8 mouse cellular contexts compared by ENCODE assay signal in genomic region chrX:23693443-23694400, GRCm38 (mm10). TPM values are rescaled to one million over a fixed set of nuclear protein-coding genes. Genes with fewer than 3 reads are reported as not detected.
DNase-seq lines count a peak whose midpoint lies in the region; ATAC-seq and TF ChIP-seq lines count a peak whose summit lies in the region.

No protein-coding gene starts in this region.

- TF ChIP-seq POLR2A in ES-Bruce4 (IDR thresholded peaks at IDR 0.05; ENCODE audit: insufficient read depth, low read length) = no peak

- H3K4me2 ChIP-seq in kidney, postnatal 0 days (ENCODE audit: low read length) = peak overlapping the region; percentile 59
- peak overlapping the region; percentile 45 for H3K4me2 ChIP-seq in hindbrain, embryonic 11.5 days (replicated peaks; ENCODE audit: low read depth, low read length)

- no peak for TF ChIP-seq EP300 in ES-Bruce4 (IDR thresholded peaks at IDR 0.05; ENCODE audit: insufficient read depth, low read depth, low read length)

- TF ChIP-seq CTCF in kidney, postnatal 0 days (IDR thresholded peaks at IDR 0.05; ENCODE audit: low read depth) = no peak
- TF ChIP-seq CTCF in ES-Bruce4 (IDR thresholded peaks at IDR 0.05; ENCODE audit: low read depth, low read length) = no peak

- no peaks in the 10 kb centered on the region for H3K9me3 ChIP-seq in kidney, postnatal 0 days (replicated peaks; ENCODE audit: low read length)
- no peaks in the 10 kb centered on the region for H3K9me3 ChIP-seq in ES-Bruce4 (replicated peaks; ENCODE audit: control insufficient read depth, insufficient read depth, low read length, poor library complexity, severe bottlenecking)
- no peaks in the 10 kb centered on the region for H3K9me3 ChIP-seq in hindbrain, embryonic 11.5 days (ENCODE audit: control insufficient read depth, low read length)

- ATAC-seq in kidney, postnatal 0 days (replicated peaks; ENCODE audit: low FRiP score, low read depth) = no peak
- no peak for ATAC-seq in hindbrain, embryonic 11.5 days (ENCODE audit: low FRiP score)
- ATAC-seq in megakaryocyte, adult 5-6 weeks (ENCODE audit: poor library complexity, severe bottlenecking) = peak; percentile 22

- 22% methylated on average over 27 of the region's 28 CpGs for WGBS in kidney, postnatal 0 days
- 15% methylated on average over 27 of the region's 28 CpGs for WGBS in hindbrain, embryonic 11.5 days

- no peaks in the 10 kb centered on the region for H3K4me1 ChIP-seq in kidney, postnatal 0 days (replicated peaks; ENCODE audit: insufficient read depth, low read length)
- no peaks in the 10 kb centered on the region for H3K4me1 ChIP-seq in ES-Bruce4 (ENCODE audit: control insufficient read depth, insufficient read depth, low read length)
- H3K4me1 ChIP-seq in hindbrain, embryonic 11.5 days (replicated peaks; ENCODE audit: control insufficient read depth, insufficient read depth, low read length) = no peaks in the 10 kb centered on the region

- H3K4me3 ChIP-seq in kidney, postnatal 0 days (replicated peaks; ENCODE audit: low read depth, low read length) = peak overlapping the region; percentile 59
- H3K4me3 ChIP-seq in ES-Bruce4 (ENCODE audit: low read depth, low read length) = peak overlapping the region; percentile 99
- peak overlapping the region; percentile 50 for H3K4me3 ChIP-seq in hindbrain, embryonic 11.5 days (ENCODE audit: low read depth, low read length)

- DNase-seq in kidney, postnatal 0 days (ENCODE audit: low spot score) = peak; percentile 19
- no peak for DNase-seq in kidney, postnatal 4 days
- DNase-seq in embryo, embryonic 10.5 days (ENCODE audit: low spot score) = peak; percentile 10
- peak; percentile 39 for DNase-seq in hindbrain, embryonic 11.5 days (ENCODE audit: low spot score)
- DNase-seq in right cerebral cortex, postnatal 36 days (ENCODE audit: low spot score in 2 of 2) = no peak
- DNase-seq in cerebellum, adult 8-10 months = no peak

- H3K27ac ChIP-seq in kidney, postnatal 0 days = peak overlapping the region; percentile 86
- peak overlapping the region; percentile 94 for H3K27ac ChIP-seq in ES-Bruce4 (ENCODE audit: insufficient read depth, low read length)
- peak overlapping the region; percentile 47; the same call in 1 of the 2 replicates for H3K27ac ChIP-seq in hindbrain, embryonic 11.5 days (ENCODE audit: low read depth, low read length)

- peak overlapping the region; percentile 67 for H3K9ac ChIP-seq in kidney, postnatal 0 days (ENCODE audit: low read depth, low read length)
- H3K9ac ChIP-seq in ES-Bruce4 (ENCODE audit: low read depth, poor library complexity, severe bottlenecking) = peak overlapping the region; percentile 87
- peak overlapping the region; percentile 59 for H3K9ac ChIP-seq in hindbrain, embryonic 11.5 days (ENCODE audit: low read depth, low read length)

- H3K27me3 ChIP-seq in kidney, postnatal 0 days (ENCODE audit: insufficient read depth, low read length) = no peaks in the 10 kb centered on the region
- H3K27me3 ChIP-seq in ES-Bruce4 (ENCODE audit: control insufficient read depth, insufficient read depth, low read length, poor library complexity, severe bottlenecking) = no peaks in the 10 kb centered on the region
- no peaks in the 10 kb centered on the region for H3K27me3 ChIP-seq in hindbrain, embryonic 11.5 days (ENCODE audit: control insufficient read depth, insufficient read depth, low read length)

- no peaks in the 10 kb centered on the region for H3K36me3 ChIP-seq in kidney, postnatal 0 days (ENCODE audit: insufficient read depth, low read length)
- H3K36me3 ChIP-seq in ES-Bruce4 (ENCODE audit: control insufficient read depth, insufficient read depth, low read length, poor library complexity, severe bottlenecking) = no peaks in the 10 kb centered on the region
- H3K36me3 ChIP-seq in hindbrain, embryonic 11.5 days (ENCODE audit: control insufficient read depth, insufficient read depth, low read length) = no peaks in the 10 kb centered on the region

RNA-seq across cellular contexts. Expression of gene Wdr44, which starts 0.9 kb away (rescaled TPM):
- polyA plus RNA-seq in kidney, postnatal 0 days (2015; fragmentation: Nextera tagmentation; extraction: Ambion mirVana) = 6.4 and 6.9 TPM in 2 replicates
- polyA plus RNA-seq in ES-Bruce4 (2011; ENCODE audit: insufficient read depth, insufficient read length, low read depth, missing spikeins) = 12.1 and 12.2 TPM in 2 replicates
- polyA plus RNA-seq in hindbrain, embryonic 11.5 days (2014; fragmentation: Nextera tagmentation; extraction: Ambion mirVana) = 6.4 and 10.7 TPM in 2 replicates
- total RNA-seq in megakaryocyte, adult 5-6 weeks (2015) = 25.2 and 37.3 TPM in 2 replicates
- total RNA-seq in megakaryocyte, adult 5-6 weeks (2017) = 17.1 and 20.2 TPM in 2 replicates

Comparison
In these comparisons a context has a peak if more than half of its experiments do, and no peak if none do; other contexts are left out.
1. DNase-seq: peak in kidney, postnatal 0 days (single experiment), embryo, embryonic 10.5 days (single experiment) and hindbrain, embryonic 11.5 days (single experiment); none in kidney, postnatal 4 days (0 of 2), right cerebral cortex, postnatal 36 days (0 of 2) and cerebellum, adult 8-10 months (single experiment).
2. Peak in every context shown above with its lines, with median percentiles within 50 percentile points of each other: H3K27ac ChIP-seq, H3K4me3 ChIP-seq and H3K9ac ChIP-seq.